Mouse (Mus musculus) spleen, postnatal 14 days (tissue): Measurements from ENCODE around the gene Kdm1b.

Experiments used
- DNase-seq, 2 experiments: peaks; one replicate each; pipeline ENCODE4 v3.0.0; 2021 to 2022; ENCODE audit warnings: low spot score in 2 of 2

Gene Kdm1b

GRCm38 (mm10) chr13:47056781-47057180, 13.5 kb downstream of the Kdm1b start:
- DNase-seq = no peak

- no peak for DNase-seq
These were observed 19.5 kb downstream of the Kdm1b start for GRCm38 (mm10) chr13:47062756-47063155.

- no peak for DNase-seq
These were observed 20.9 kb downstream of the Kdm1b start for GRCm38 (mm10) chr13:47063985-47064760.

GRCm38 (mm10) chr13:47066516-47066915, 23.2 kb downstream of the Kdm1b start:
- no peak for DNase-seq

- DNase-seq = no peak
These were observed 23.7 kb downstream of the Kdm1b start for GRCm38 (mm10) chr13:47067001-47067400.

- no peak for DNase-seq
These were observed 27.2 kb downstream of the Kdm1b start for GRCm38 (mm10) chr13:47070329-47071080.

- no peak for DNase-seq
These were observed 28.6 kb downstream of the Kdm1b start for GRCm38 (mm10) chr13:47071871-47072270.

GRCm38 (mm10) chr13:47072484-47072883, 29.2 kb downstream of the Kdm1b start:
- DNase-seq = no peak

GRCm38 (mm10) chr13:47076156-47076555, 32.9 kb downstream of the Kdm1b start:
- DNase-seq = no peak

GRCm38 (mm10) chr13:47077367-47077766, 34.1 kb downstream of the Kdm1b start:
- no peak for DNase-seq

GRCm38 (mm10) chr13:47078799-47079198, 35.5 kb downstream of the Kdm1b start:
- DNase-seq = no peak

GRCm38 (mm10) chr13:47080905-47081505, 37.7 kb downstream of the Kdm1b start:
- DNase-seq = no peak

- DNase-seq = no peak
These were observed 45.1 kb downstream of the Kdm1b start for GRCm38 (mm10) chr13:47088433-47088832.

GRCm38 (mm10) chr13:47089271-47089670, 46.0 kb downstream of the Kdm1b start:
- no peak for DNase-seq

- DNase-seq = no peak
These were observed 50.5 kb downstream of the Kdm1b start for GRCm38 (mm10) chr13:47093791-47094190.

- no peak for DNase-seq
These were observed 53.3 kb downstream of the Kdm1b start for GRCm38 (mm10) chr13:47096591-47096990.

GRCm38 (mm10) chr13:47099265-47099664, 56.0 kb downstream of the Kdm1b start:
- DNase-seq = no peak

- DNase-seq = no peak
These were observed 57.3 kb downstream of the Kdm1b start for GRCm38 (mm10) chr13:47100587-47100986.

GRCm38 (mm10) chr13:47104146-47104545, 60.8 kb downstream of the Kdm1b start:
- no peak for DNase-seq

- no peak for DNase-seq
These were observed 61.7 kb downstream of the Kdm1b start for GRCm38 (mm10) chr13:47104856-47105541.

- peak; percentile 72 to 74 for DNase-seq
These were observed 62.6 kb downstream of the Kdm1b start, which contains the start of gene Dek for GRCm38 (mm10) chr13:47105711-47106579. Dek (minus strand) TSS chr13:47106201.
